Mouse (Mus musculus) spleen, postnatal 10 days (tissue): ENCODE data around the gene Psme3.

Experiments
- DNase-seq, 2 experiments: peaks; one replicate each; pipeline ENCODE4 v3.0.0; 2021 to 2022; ENCODE audit warnings: low spot score in 2 of 2

Psme3 gene

DNA sequence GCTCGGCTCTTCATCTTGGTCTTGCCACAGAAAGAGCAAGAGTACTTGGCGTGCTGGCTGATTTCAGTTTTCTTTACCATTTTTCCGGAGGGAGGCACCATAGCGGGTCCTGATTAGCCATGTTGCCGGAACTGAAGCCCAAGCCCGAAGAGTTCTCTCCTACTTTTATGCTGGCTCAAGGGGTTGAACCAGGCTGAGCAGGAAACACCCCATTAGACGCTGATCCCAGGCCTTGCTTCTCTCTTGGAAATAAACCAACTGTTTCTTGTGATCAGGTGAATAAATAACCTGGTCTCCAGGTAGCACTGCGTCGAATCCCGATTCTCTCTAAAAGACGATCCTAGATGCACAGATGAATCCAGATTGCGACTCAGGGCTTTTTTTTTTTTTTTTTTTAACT is 37.4 kb downstream of the Psme3 start:
- no peak for DNase-seq

DNA sequence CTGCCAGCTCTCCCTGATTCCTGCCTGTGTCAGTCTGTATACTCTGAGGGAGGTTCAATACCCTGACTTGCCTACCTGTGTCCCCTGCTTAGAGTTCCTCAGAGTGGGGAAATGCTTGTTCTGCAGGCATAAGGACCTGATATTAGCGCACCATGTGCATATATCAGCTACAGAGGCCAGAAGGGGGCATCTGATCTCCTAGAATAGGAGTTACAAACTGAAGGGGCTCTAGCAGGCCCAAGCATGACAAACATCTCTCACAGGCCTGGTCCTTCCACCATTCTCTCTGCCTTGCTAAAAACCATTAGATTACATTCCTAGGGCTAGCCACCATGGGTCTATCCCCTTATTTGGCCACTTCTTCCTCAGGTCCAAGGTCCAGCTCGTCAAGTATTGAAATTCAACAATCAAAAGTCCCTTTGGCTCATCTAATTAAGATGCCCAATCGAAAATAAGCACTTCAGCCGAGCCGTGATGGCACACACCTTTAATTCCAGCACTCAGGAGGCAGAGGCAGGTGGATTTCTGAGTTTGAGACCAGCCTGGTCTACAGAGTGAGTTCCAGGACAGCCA is 38.5 kb downstream of the Psme3 start:
- DNase-seq = no peak

DNA sequence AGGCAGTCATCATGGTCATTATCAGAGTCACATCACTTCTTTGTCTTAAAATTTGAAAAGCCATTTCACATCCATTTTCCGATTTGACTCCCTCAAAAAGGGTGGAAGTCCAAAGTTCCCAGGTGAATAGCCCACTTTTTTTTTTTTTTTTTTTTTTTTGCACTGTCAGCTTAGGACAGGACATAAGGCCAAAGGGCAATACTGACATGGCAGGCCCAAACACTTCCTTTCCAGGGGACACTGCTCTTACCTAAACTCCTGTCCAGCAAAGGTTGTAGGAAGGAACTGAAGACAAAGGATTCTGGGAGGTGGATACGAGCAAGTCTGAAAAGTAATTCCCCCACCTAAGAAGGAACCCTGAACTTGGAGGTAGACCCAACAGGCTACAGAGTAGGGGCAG is 39.9 kb downstream of the Psme3 start:
- DNase-seq = no peak

DNA sequence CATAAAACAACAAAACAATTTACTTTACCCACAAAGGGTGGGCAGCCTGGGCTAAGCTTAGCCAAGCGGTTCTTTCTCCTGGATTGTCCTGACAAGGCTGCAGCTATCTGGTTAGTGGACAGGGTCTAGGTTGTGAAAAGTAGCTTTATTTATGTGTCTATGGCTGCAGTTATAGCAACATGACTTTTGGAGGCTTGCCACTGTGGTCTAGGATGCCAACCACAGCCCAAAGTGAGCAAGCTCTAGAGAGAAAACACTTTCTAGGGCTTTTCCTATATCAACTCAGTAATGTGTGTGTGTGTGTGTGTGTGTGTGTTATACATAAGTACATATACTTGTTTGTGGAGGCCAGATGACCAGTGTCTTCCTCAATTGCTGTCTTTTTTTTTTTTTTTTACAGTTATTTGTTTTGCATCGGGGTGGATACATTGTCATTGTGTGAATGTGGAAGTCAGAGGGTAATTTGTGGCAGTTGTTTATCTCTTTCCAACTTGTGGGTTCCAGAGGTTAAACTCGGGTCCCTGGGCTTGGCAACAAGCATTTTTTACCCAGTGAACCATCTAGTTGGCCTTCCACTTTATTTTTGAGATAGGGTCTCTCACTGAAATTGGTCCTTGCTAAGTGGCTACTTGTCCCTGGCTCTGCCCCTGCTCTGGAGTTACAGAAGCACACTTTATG is 41.6 kb downstream of the Psme3 start:
- no peak for DNase-seq

DNA sequence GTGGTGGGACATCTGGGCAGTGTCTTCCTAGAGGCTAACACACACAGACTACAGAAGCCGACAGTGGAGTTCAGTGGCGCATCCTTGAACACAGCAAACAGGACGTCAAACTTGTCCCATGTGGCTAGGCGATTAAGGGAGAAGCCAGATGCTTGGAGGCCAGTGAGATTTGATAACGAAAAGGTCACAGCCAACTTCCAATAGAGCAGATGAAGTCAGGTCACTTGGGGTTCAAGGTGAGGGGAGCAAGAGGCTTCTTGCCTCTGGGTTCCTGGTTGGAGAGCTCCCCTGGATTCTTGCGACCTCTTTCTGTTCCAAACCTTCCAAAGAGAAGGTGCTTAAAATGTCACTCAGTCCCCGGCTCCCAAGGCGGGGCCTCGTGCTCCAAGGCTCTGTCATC is 43.8 kb downstream of the Psme3 start:
- no peak for DNase-seq

DNA sequence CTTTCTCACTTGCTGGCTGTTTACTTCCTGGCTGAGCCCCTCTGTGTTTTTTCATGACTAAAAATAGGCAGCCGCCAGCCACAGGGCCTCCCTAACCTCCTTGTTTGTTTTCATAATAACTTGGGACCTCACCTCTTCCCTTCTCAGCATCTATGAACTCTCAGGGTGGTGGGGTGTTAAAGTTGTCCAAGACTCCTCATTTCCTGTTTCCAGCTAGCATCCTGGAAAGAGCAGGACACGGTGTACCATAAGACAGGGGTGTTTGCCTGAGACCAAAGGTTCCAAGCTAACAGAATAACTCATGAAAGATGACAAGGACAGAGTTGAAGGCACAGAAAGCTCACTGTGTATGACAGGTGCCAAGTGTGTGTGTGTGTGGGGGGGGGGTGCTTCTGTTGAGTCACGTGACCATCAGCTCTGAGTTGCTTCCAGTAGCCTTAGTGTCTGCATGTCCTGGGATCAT is 44.7 kb downstream of the Psme3 start:
- no peak for DNase-seq

DNA sequence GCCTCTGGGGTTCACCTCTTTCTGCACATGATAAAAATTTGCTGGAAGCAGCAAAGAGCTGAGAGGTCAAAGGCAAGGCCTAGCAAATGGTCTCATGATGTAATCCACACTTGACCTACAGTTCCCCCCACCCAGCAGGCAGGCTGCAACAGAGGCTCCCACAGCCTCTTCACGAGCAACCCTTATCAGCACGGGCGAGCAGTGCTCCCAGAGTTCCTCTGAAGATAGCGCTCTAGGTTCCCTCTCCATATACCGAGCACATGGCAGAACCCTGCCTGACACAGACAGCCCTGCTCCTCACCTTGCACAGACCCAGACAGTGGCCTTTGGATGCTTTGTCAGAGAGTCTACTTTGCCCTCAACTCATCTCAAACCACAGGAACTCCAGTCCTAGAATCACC is 48.5 kb downstream of the Psme3 start:
- no peak for DNase-seq

DNA sequence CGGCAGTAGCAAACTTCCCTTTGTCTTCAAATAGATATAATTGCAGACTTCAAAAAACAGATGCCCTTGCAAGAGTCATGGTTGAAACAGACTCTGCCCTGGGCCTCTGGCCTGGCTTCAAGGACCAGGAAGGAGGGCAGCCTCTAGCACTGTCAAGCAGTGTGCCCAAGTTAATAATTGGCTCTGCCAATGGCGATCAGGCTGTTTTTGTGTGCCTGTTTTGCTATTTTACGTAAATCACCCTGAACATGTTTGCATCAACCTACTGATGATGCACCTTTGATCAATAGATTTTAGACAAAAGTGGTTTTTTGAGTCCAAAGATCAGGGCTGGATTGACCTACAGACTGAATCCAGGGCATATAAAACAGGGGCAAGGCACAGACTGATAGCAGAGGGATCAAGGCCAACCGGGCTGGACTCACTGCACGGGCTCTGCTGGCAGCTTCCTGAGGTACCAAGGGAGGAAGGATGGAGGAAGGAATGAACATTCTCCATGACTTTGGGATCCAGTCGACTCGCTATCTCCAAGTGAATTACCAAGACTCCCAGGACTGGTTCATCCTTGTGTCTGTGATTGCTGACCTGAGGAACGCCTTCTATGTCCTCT is 51.4 kb downstream of the Psme3 start, which contains the start of gene G6pc:
G6pc (plus strand) TSS at position 236 of the 610 bp plus-strand sequence.
- DNase-seq = no peak

DNA sequence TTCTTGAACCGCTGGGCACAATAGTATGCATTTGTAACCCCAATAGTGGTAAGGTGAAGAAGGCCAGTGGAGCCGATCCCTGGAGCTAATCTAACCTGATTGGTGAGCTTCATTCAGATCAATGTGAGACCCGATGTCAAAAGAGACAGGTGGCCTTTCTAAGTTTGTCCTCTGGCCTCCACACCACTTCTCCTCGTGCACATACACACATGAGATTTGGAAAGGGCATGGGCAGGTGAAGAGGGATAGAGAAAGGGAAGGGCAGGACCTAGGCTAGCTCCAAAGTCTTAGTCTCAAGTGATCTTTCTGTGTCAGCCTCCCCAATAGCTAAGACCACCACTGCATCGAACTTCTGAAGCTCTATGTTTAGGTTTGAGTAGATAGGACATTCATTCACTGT is 54.1 kb downstream of the Psme3 start:
- DNase-seq = no peak
